Mouse (Mus musculus): ENCODE measurements around the gene Tln2. TPM values are rescaled to one million over a fixed set of nuclear protein-coding genes. Genes with fewer than 3 reads are reported as not detected.
A peak's percentile ranks its signal among the peaks of the same experiment; 100 is the strongest.

Gene Tln2
- total RNA-seq (2022): 100 to 1,000 TPM in 1 of 4 experiments, 10 to 100 TPM in 3; 79.6 to 100 (median 88.0) TPM

- no peak for DNase-seq (ENCODE audit: low spot score in 2 of 2)
These were observed at the start of gene Tln2 for GRCm38 (mm10) chr9:67559603-67560002. TSS of gene Tln2 (minus strand) at chr9:67559703.

DNA sequence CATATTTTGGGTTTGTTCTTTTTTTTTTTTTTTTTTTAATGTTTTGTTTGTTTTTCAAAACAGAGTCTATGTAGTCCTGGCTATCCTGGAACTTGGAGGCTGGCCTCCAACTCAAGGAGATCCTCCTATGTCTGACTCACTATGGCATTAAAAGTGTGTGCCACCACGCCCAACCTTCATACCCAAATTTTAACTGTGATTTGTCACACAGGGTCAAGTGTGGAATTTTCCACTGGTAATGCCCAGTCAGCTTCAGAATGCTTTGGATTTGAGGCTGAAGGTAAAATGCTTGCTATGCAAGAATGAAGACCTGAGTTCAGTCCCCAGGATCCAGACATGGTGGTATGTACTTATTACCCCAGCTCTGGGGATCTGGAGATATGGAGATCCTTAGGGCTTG is 49.7 kb upstream of the Tln2 start:
- no peak for DNase-seq (ENCODE audit: low spot score in 2 of 2)

- no peak for DNase-seq (ENCODE audit: low spot score in 2 of 2)
These were observed 48.4 kb upstream of the Tln2 start for GRCm38 (mm10) chr9:67607786-67608366.

- no peak for DNase-seq (ENCODE audit: low spot score in 2 of 2)
These were observed 47.8 kb upstream of the Tln2 start for GRCm38 (mm10) chr9:67607268-67607667.

DNA sequence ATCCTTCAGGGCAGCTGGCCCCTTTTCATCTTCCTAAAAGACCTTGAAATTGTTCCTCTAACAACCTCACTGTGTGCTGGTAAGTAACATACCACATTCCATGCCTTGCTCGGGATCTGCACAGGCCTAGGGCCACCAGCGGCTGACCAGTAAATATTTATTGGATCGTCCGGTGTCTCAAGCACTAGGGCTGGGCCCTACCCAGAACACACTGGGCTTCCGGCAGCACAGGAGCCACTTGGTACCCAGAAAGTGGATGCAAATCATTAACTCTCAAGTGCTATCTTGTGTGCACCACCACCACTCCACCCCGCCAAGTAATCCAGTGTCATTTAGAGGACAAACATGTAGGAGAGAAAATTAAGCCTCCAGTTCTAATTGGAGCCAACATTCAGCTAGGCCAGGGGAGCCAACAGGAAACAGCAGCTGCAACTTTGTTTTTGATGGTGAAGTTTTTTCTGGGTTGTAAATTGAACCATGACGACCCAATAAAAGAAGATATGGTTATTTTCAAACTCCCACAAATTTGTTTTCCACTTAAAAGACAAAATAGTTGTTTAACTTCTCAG is 46.4 kb upstream of the Tln2 start:
- DNase-seq (ENCODE audit: low spot score in 2 of 2): no peak

- DNase-seq (ENCODE audit: low spot score in 2 of 2): no peak
These were observed 45.4 kb upstream of the Tln2 start for GRCm38 (mm10) chr9:67604940-67605339.

DNA sequence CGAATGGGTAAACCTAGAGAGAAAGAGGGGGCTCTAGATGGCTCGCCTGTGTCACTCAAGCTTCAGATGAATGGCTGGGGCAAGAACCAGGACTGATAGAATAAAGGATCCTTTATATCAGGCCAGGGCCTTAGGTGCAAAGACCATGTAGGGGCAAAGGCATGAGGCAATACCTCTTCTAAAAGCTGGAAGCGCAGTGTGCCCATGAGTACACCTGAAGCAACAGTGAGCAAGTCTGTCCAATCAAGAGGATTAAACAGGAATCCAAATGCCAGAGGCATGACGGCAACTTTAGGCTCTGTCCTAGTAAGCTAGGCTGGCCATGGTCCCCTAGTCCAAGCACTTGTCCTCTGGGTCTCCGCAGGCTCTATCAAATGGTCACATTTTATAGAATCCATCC is 42.8 kb upstream of the Tln2 start:
- no peak for DNase-seq (ENCODE audit: low spot score in 2 of 2)

- peak in 1 of 2 experiments; percentile 36 for DNase-seq (ENCODE audit: low spot score in 2 of 2)
These were observed 35.7 kb upstream of the Tln2 start for GRCm38 (mm10) chr9:67595221-67595620.

- no peak for DNase-seq (ENCODE audit: low spot score in 2 of 2)
These were observed 34.1 kb upstream of the Tln2 start for GRCm38 (mm10) chr9:67593469-67594141.

DNA sequence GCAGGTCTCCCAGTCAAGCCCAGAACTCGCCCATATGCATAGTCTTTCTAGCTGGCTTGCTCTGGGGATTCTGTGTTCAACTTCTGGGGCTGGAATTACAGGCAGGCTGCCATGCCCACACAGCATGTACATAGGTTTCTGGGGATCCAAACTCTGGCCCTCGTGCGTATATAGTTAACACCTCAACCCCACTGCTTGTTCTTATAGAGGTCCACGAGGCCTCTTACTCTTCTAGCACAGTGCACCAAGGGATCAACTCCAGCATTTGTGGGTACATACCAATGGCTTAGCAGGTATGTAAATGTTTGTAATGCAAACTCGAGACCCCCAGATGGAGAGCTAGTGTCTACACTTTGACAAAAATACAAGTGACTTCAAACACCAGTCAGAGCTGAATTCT is 33.2 kb upstream of the Tln2 start:
- DNase-seq (ENCODE audit: low spot score in 2 of 2): no peak

DNA sequence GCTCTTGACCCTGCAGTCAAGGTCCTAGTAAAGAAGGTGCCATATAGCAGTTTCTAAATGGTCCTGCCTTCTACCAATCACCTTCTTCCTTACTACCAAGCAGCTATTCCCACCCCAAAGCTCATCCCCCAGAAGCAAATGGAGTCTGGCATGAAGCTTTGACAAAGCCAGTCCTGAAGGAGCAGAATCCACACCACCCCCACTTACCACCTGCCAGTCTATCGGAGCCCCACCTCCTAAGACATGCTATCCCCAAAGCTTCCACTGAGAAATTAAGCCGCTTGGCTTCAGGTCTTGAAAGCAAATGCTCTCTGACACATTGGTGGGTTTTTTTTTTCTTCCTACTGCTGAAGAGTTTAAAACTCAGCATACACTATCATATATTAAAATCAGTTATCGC is 27.6 kb upstream of the Tln2 start:
- no peak for DNase-seq (ENCODE audit: low spot score in 2 of 2)

DNA sequence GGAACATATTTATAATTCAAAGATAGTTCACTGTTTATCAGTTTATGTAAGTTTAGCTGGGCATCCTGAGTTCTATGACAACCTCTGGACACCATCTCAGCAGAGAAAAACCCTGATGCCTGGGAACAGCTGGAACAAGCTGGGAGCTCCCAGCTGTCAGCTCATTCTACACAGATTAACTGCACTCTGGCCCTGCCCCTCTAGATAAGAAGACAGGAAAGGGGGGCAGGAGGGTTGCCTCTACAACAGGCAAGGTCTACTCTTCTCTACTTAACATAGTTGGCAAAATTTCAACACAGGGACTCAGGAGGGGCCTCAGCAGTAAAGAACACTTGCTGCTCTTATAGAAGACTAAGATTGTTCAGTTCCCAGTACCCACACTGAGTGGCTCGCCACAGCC is 27.0 kb upstream of the Tln2 start:
- no peak for DNase-seq (ENCODE audit: low spot score in 2 of 2)

DNA sequence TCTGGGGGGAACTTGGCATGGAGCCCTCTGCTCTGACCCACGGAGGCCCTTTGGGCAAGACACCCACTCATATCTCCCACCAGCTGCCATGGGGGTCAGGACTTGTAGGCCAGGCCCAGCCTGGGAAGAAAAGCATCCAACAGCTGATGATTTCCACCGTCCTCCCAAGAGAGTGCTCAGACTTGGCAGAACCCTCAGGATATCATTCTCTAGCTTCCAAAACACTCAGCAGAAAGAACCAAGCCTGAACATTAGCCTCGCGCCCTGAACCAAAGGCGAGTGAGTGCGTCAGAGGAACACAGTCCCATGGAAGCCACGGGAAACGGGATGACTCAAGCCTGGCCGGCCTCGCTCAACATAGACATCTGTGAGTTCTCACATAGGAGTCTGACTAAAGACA is 25.4 kb upstream of the Tln2 start:
- peak in 1 of 2 experiments; percentile 25 for DNase-seq (ENCODE audit: low spot score in 2 of 2)

GRCm38 (mm10) chr9:67581581-67582280 is 22.2 kb upstream of the Tln2 start:
- DNase-seq (ENCODE audit: low spot score in 2 of 2): no peak

- no peak for DNase-seq (ENCODE audit: low spot score in 2 of 2)
These were observed 20.0 kb upstream of the Tln2 start for GRCm38 (mm10) chr9:67579541-67579940.

- no peak for DNase-seq (ENCODE audit: low spot score in 2 of 2)
These were observed 15.3 kb upstream of the Tln2 start for GRCm38 (mm10) chr9:67574721-67575248.

GRCm38 (mm10) chr9:67573683-67573979 is 14.1 kb upstream of the Tln2 start:
- no peak for DNase-seq (ENCODE audit: low spot score in 2 of 2)

- no peak for DNase-seq (ENCODE audit: low spot score in 2 of 2)
These were observed 13.5 kb upstream of the Tln2 start for GRCm38 (mm10) chr9:67572790-67573682.

- DNase-seq (ENCODE audit: low spot score in 2 of 2): no peak
These were observed 6.3 kb upstream of the Tln2 start for GRCm38 (mm10) chr9:67565801-67566258.

DNA sequence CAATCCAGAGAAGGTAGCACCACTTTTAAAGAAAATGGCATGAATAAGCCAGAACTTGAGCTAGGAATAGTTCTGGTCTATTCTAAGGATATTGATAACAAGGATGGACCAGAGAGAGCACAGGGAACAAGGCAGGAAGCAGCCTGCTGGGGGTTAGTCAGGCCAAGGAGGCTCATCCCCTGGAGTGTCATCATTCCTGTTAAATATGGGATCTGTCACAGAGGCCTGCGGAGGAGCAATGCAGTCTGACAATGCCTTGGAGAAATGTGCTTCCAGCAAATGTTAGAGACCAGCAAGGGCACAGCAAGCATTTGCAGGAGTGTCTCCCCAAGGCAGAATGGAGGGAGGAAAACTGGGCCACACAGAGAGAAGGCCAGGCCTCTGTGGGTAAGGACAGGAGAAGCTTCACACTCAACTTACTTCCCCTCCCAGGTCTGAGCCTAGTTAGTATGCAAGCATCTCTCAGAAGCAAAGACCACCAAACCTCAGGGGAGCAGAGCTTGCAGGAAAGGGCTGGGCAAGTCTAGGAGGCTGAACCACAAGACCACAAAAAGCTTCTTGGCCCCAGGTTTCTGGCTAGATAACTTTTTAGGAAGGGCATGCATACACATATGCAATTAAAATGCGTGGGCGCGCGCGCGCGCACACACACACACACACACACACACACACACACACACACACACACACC is 9.5 kb downstream of the Tln2 start:
- DNase-seq (ENCODE audit: low spot score in 2 of 2): no peak

DNA sequence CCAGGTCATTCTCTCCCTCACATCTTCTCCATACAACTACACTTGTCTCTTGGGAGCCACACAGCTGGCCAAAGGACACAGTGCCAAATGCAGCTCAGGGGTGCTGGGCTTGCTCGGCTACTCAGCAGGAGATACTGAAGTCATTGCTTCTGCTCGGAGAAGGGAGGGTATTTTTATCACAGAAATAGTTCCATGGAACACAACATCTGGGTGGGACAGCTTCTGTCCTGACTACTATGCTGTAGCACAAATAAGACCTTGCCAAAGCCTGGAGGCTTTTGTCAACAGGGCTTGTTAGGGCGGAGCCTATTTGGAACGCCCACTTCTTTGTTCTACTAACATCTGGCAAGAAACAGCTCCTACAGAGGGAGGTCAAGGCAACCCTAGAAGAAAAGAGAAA is 10.2 kb downstream of the Tln2 start:
- DNase-seq (ENCODE audit: low spot score in 2 of 2): no peak
